Mouse (Mus musculus): ENCODE measurements around the gene Abhd11. TPM values are rescaled to one million over a fixed set of nuclear protein-coding genes. Genes with fewer than 3 reads are reported as not detected.
"Not testable (repeated sequence)": the region's sequence is repeated elsewhere in the genome, so short reads cannot be mapped to it uniquely, and the experiment has no call there.

Abhd11 gene
- total RNA-seq, 2 experiments from 2014 or later, result 58.2 to 64.1 TPM

GRCm38 (mm10) chr5:135016224-135016759, 7.3 kb downstream of the Abhd11 start:
- intact Hi-C loops (cut with DNase I), result loop anchor here (10.0 kb wide), 1 partner anchor 269 kb away; no protein-coding TSS in a partner anchor

DNA sequence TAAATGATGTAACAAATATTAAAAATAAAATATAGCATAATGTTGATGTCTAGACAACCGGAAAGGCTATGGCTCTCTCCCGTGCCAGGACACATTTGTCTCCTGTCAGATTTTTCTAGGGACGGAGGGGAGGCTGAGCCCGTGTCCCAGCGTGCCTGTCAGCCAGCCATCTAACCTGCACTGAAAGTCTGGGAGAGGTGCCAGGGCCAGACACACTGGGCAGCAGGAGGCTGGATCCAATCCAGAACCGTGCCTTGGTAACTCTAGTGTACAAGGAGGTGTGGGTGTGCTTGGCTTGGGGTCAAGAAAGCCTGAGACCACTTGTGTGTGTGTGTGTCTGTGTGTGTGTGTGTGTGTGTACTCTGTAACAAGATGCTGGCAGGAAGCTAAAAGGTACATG, 12.9 kb downstream of the Abhd11 start:
- intact Hi-C loops (cut with DNase I), result no loop called here

More at GRCm38 (mm10) chr5:135016224-135016759, 7.3 kb downstream of the Abhd11 start:
- no peak for DNase-seq

DNA sequence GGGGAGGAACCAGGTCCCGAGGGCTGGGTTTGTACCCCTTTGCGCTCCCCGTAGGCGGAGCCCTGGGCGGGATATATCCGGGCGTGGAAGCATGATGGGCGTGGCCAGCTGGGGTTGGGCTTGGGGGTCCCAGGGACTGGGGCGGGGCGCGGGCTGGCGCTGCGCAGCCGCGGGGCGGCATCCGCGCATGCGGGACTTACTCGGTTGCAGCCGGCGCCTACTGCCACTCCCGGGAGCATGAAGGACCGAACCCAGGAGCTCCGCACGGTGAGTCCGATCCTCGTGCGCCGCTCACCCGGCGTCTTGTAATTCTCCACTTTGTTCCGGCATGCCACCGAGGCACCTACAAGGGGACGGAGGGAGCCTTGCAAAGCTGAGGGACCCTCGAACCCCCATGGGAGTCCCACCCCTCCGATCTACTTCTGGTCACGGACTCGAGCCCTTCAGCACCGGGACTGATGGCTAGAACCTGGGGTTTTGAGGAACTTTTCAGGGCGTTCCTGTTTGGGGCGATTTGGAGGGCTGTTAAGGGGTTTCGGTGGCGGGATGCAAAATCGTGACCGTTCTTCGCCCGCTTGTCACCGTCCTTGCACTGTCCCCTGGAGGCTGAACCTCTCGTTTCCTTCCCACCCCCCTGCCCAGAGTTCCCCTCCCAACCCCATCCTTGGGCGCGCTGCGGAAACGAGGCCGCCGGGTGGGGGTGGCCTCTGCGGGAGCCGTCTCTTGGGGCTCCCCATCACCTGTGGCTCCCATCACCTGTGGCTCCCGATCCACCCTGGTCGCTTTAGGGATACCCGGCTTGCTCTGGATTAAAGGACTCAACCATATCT, 14.6 kb downstream of the Abhd11 start, which contains the start of gene Stx1a:
Gene Stx1a (plus strand): TSS at position 139 of the 830 bp plus-strand sequence.
- intact Hi-C loops (cut with DNase I), result no loop called here
- DNase-seq, result peak; percentile 89 to 92

More for the DNA sequence above, 12.9 kb downstream of the Abhd11 start:
- peak; percentile 86 to 90 for DNase-seq

DNA sequence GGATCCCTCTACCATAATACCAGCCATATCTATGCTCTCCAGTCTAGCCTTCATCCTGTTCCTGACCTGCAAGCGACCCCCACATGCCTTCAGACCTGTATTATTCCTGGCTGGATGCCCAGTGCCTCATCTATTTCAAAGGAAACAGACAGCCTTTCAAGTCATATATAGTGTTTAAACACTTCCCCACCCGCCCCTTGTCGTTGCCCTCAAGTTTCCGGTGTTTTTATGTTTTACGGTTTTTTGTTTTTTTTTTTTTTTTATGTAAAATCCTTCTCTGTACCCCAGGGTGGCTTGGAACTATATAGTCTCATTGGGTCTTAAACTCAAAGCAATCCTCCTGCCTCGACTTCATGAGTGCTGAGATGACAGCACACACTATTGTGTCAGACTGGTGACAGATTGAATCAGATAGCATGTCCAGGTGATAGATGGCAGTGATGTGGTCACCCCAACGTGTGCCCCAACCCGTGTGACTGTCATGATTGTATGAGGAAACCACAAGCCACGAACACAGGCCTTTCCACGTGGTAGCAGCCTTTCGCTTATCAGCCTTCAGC, 15.8 kb downstream of the Abhd11 start:
- DNase-seq, result no peak
- intact Hi-C loops (cut with DNase I), result no loop called here

DNA sequence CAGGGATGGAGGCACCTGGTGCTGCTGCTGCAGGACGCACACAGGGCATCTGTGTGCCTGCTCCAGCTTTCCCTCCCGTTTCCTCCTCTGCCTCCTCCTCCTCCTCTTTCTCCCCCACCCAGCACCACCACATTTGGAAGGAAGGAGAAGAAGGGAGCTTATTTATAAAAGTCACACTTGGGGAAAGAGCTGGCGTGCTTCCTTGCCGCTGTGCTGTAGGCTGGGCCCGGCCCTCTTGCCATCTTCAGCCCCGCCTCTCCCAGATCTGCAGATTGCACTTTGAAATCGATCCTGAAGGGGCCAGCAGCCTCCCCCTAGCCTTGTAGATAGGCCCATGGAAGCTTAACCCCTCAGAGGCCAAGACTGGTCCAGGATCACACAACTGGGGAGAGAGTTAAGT, 16.9 kb downstream of the Abhd11 start:
- DNase-seq, result no peak
- intact Hi-C loops (cut with DNase I), result no loop called here

- intact Hi-C loops (cut with DNase I), result no loop called here
- DNase-seq, result peak; percentile 61 to 67
These were observed 20.3 kb downstream of the Abhd11 start for GRCm38 (mm10) chr5:135029007-135029854.

DNA sequence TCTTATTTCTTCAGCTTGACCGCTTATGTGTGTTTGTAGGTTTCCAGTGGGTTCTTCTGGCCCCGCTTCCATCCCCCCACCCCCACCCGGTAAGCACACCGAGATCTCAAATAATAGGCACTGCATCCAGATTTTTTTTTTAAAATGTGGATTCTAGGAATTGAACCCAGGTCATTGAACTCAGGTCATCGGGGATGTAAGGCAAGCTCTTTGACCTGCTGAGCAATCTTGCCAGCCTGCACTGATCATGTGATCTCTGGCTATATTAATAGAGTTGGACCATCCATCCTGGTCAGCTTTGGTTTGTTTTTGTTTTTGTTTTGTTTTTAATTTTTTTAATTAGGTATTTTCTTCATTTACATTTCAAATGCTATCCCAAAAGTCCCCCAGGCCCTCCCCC, 23.6 kb downstream of the Abhd11 start:
- no peak for DNase-seq
- intact Hi-C loops (cut with DNase I), result no loop called here

- intact Hi-C loops (cut with DNase I), result no loop called here
- DNase-seq, result no peak
These were observed 25.6 kb downstream of the Abhd11 start for GRCm38 (mm10) chr5:135034593-135034992.

DNA sequence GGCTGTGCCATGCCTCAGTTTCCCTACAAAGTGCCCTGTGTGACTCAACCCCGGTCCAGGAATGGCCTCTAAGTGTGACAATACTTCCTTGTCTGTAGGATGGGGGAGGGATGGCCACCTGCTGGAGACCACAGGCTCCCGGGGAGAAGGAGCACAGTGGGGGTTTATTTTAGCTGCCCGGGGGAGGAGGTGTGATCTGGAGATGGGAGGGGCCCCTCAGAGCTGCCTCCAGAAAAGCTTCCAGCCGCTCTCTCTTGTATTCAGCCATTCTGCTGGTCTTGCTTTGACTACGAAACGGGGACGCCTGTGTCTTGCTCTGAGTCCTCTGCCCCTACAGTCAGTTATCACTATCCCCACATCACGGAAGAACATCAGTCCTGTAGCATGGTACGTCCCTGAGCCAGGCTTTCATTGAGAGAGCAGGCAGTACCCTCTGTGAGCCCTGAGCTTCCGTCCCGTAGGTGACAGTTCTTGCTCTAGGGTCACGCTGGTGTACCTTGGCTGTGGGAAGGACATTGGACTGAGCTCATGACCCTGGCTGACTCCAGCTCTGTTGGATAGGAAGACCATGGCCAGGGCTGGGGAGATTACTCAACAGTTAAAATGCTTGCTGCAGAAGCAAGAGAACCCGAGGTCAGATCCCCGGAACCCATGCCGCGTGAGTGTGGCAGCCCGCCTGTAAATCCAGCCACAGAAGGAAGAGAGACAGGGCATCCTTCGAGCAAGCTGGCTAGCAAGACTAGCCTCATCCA, 26.8 kb downstream of the Abhd11 start:
- intact Hi-C loops (cut with DNase I), result no loop called here
- no peak for DNase-seq

DNA sequence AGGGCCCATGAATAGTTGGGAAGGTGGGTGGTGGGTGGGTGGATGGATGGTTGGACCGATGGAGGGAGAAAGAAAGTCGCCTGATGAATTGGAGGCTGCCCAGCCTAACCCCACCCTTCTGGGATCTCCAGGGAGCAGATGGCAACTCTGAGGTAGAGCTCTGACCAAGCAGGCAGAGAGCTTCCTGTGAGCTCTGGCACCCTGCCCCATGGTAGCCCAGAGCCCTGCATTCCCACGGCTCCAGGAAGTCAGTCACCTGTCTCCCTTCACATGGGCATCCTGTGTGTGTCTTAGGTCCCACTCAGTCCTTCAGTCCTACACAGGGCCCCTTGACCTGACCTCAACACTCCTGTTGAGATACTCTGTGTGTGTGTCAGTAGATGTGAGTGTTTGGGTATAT, 29.0 kb downstream of the Abhd11 start:
- no peak for DNase-seq
- intact Hi-C loops (cut with DNase I), result no loop called here

DNA sequence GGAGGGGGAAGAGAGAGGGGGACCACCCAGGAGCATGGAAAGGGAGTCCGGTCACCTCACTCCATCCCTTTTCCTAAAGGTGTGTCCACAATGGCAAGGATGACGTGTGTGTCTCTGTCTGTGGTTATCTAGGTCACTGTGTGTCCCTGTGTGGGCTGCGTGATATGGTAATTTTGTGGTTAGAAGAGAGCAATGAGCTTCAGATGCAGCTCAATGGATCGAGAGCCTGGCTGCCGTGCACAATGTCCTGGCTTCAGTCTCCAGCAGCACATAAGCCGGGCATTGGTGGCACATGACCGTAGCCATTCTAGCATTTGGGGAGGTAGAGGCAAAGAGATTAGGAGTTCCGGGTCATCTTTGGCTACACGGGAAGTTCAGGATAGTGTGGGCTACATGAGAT, 30.6 kb downstream of the Abhd11 start:
- no peak for DNase-seq
- intact Hi-C loops (cut with DNase I), result no loop called here

DNA sequence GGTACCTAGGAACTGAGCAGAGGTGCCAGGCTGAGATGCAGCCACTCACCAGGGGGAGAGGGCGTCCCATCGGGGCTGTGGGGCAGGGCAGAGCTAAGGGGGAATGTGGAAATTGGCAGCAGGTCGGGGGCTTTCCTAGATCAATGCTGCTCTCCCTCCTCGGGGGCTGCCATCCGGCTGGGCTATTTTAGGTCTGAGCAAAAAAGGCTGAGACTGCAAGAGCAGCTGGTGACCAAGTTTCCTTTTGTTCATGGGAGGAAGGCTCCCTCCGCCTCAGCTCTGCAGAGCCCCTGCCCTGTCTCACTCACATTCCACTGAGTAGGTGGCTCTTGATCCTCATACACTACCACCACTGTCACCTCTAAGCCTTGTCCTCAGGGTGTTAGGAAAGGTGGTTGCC, 31.1 kb downstream of the Abhd11 start:
- intact Hi-C loops (cut with DNase I), result no loop called here
- DNase-seq, result no peak

DNA sequence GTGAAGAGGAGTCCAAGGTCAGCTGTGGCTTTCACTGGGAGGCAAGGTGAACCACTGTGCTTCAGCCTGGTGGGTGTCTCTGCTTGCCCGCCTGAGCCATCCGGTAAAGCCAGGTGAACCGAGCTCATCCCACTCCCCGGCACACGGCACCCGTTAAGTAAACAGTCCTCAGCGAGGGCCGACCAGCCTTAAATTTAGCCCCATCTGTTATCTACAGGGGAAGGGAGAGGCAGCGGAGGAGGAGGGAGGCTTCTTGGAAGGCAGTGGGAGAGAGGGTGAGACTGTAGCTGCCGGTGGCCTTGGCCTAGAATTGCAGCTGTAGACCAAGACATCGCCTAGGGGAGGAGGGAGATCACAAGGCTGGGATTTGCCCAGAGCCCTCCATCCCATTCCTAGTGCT, 31.8 kb downstream of the Abhd11 start:
- no peak for DNase-seq
- intact Hi-C loops (cut with DNase I), result no loop called here

DNA sequence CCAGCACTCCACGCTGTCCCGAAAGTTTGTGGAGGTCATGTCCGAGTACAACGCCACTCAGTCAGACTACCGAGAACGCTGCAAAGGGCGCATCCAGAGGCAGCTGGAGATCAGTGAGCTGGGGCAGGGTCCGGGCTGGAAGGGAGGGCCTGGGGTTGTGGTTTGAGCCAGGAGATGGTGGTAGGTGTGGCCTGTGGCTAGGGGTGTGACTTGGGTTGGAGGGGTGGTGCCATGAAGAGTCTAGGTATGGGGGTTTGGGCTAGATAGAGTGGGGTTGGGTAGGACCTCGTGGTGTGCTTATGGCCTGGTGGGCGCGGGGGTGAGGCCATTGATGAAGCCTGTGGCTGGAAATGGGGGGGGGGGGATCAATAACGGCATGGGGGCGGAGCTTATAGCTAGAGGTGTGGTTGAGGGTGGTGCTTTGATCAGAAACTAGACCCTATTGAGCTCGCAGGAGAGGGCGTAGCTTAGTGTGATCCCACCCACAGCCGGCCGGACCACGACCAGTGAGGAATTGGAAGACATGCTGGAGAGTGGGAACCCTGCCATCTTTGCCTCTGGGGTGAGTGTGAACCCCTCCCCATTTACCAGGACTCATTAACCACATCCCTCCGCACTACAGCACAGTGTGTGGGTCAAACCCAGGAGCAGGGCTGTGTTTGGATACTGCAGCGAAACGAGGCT, 33.3 kb downstream of the Abhd11 start:
- intact Hi-C loops (cut with DNase I), result no loop called here
- no peak for DNase-seq

- DNase-seq, result no peak
- intact Hi-C loops (cut with DNase I), result no loop called here
These were observed 35.6 kb downstream of the Abhd11 start for GRCm38 (mm10) chr5:135044575-135044974.

GRCm38 (mm10) chr5:135048539-135048938, 39.6 kb downstream of the Abhd11 start:
- no peak for DNase-seq
- intact Hi-C loops (cut with DNase I), result no loop called here

- intact Hi-C loops (cut with DNase I); DNase-seq: not testable (repeated sequence)
These were observed 40.3 kb downstream of the Abhd11 start for GRCm38 (mm10) chr5:135049268-135049667.

GRCm38 (mm10) chr5:135053356-135053755, 44.4 kb downstream of the Abhd11 start:
- intact Hi-C loops (cut with DNase I), result no loop called here

More at GRCm38 (mm10) chr5:135053356-135053755, 44.4 kb downstream of the Abhd11 start:
- DNase-seq, result no peak
